Mouse (Mus musculus) liver, embryonic 14.5 days (tissue): ENCODE measurements around the gene Socs7. TPM values are rescaled to one million over a fixed set of nuclear protein-coding genes. Genes with fewer than 3 reads are reported as not detected.

Source experiments
- ATAC-seq: fragments of 200-750 bp; cut with Nextera tagmentation; 2 replicates; pipeline ENCODE4 v1.8.0; 2017; ENCODE audit warnings: moderate number of reproducible peaks, mild to moderate bottlenecking, moderate library complexity; ENCODE audit not compliant: insufficient read depth
- DNase-seq, 3 experiments: peaks; one replicate each; pipeline ENCODE4 v3.0.0-alpha.2; 2012 to 2013; ENCODE audit warnings: low read depth in 3 of 3, low spot score in 3 of 3
- H3K27ac ChIP-seq: fragments of 300-500 bp; sonication (generic); 2 replicates; pipeline ENCODE4 v1.5.1; 2014; ENCODE audit warnings: moderate library complexity, mild to moderate bottlenecking, control low read depth, inconsistent platforms
- H3K27me3 ChIP-seq: fragments of 300-500 bp; sonication (generic); 2 replicates; pipeline ENCODE4 v1.6.1; 2014; ENCODE audit warnings: mild to moderate bottlenecking, low read length, moderate library complexity; ENCODE audit not compliant: control insufficient read depth, insufficient read depth
- H3K36me3 ChIP-seq: fragments of 300-500 bp; sonication (generic); replicated peaks from 2 replicates; pipeline ENCODE4 v1.6.1; 2014; ENCODE audit warnings: low read depth; ENCODE audit not compliant: control insufficient read depth, insufficient read depth
- H3K4me1 ChIP-seq, 2 experiments: fragments of 200-500 bp in 1 of 2; fragments of 300-500 bp in 1 of 2; sonication (generic) in 1 of 2; replicated peaks; 2 replicates each; pipeline ENCODE4 v1.6.1; 2012 to 2014; ENCODE audit warnings: antibody characterized with exemption in 1 of 2, inconsistent platforms in 1 of 2, low read length in 1 of 2; ENCODE audit not compliant: control insufficient read depth in 2 of 2, insufficient read depth in 2 of 2
- H3K4me2 ChIP-seq: fragments of 300-500 bp; sonication (generic); 2 replicates; pipeline ENCODE4 v1.6.1; 2014; ENCODE audit warnings: low read depth, mild to moderate bottlenecking, control low read depth, moderate library complexity
- H3K4me3 ChIP-seq, 2 experiments: fragments of 200-500 bp in 1 of 2; fragments of 300-500 bp in 1 of 2; sonication (generic) in 1 of 2; 2 replicates each; pipeline ENCODE4 v1.5.1; 2012 to 2014; ENCODE audit warnings: low read depth in 2 of 2, low read length in 2 of 2, mild to moderate bottlenecking in 2 of 2, control low read depth in 1 of 2, inconsistent platforms in 1 of 2, moderate library complexity in 1 of 2; ENCODE audit not compliant: insufficient read depth in 1 of 2
- H3K9ac ChIP-seq: fragments of 300-500 bp; sonication (generic); replicated peaks from 2 replicates; pipeline ENCODE4 v1.6.1; 2014; ENCODE audit warnings: mild to moderate bottlenecking, control low read depth, moderate library complexity
- H3K9me3 ChIP-seq: fragments of 300-500 bp; sonication (generic); 2 replicates; pipeline ENCODE4 v1.6.1; 2016; ENCODE audit warnings: low read length, mixed read lengths; ENCODE audit not compliant: control insufficient read depth
- CTCF ChIP-seq: IDR thresholded peaks from 2 replicates; pipeline ENCODE4 v1.5.1; 2016; ENCODE audit warnings: antibody characterized with exemption, low read depth, control low read depth
- EP300 ChIP-seq: IDR thresholded peaks from 2 replicates; pipeline ENCODE4 v1.6.1; 2016; ENCODE audit warnings: antibody characterized with exemption, low read depth
- WGBS: fragments of 180-500 bp; shearing (Covaris S2); extraction: QIAGEN DNeasy Blood & Tissue Kit; methylation state at CpG from one replicate; pipeline ENCODE4 v1.1.7; 2014; ENCODE audit not compliant: insufficient replicate concordance; 5-methylcytosine and 5-hydroxymethylcytosine counted together
- polyA plus RNA-seq, 2 experiments: library from polyadenylated mRNA; depleted of rRNA in 1 of 2; stranded (reverse) in 1 of 2; unstranded in 1 of 2; fragments of >200 nt; fragmentation: Nextera tagmentation in 1 of 2; extraction: Ambion mirVana in 1 of 2; gene quantifications; 2 replicates each; pipeline versions ENCODE4 v1.2.1 to v1.2.3; 2012 to 2014

Gene Socs7
- polyA plus RNA-seq, 2 experiments = 0.38 to 2.4 TPM

DNA sequence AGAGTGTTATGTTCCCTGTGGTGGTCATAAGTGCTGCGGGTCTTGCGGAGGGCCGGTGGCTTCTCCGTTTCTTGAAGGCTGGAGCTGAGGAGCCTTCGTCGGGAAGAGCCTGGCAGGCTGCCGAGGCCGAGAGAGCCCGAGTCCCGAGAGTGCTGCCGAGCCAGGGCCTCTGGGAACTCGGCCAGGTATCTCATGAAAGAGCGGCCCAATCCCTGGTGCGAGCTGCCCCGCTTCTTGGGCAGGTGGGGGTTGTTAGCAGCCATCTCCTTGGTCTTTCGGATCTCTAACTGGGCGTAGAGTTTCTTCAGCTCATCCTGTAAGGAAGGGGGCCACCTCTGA lies 23.4 kb upstream of the Socs7 start:
- Histone ChIP-seq H3K9ac (no peak overlapping the region), H3K4me2 (no peak overlapping the region), H3K9me3 (no peaks in the 10 kb centered on the region), H3K4me1 (no peaks in the 10 kb centered on the region), H3K4me3 (no peak overlapping the region), H3K27ac (no peak overlapping the region), H3K27me3 (peaks cover 18% of the 10 kb centered on the region; the same call in 1 of the 2 replicates), H3K36me3 (no peaks in the 10 kb centered on the region)
- ATAC-seq (no peak), DNase-seq (no peak)
- TF ChIP-seq EP300 (no peak), CTCF (no peak)
- WGBS = 44% methylated on average over 17 of the region's 17 CpGs

DNA sequence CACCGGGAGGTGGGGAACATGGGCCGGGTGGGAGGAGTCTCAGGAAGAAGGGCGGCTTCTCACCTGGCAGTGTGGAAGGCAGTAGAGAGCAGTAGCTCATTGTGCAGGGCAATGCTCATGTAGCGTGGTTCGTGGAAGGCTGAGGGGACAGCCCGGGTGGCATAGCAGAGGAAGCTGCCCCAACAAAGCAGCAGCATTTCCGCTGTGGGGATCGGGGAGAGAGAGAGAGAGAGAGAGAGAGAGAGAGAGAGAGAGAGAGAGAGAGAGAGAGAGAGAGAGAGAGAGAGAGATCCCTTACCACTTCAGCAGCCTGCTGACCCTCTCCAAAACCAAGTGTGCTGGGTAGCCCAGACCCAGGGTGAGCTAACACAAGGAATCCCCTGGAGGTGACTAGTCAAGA lies 19.2 kb upstream of the Socs7 start:
- TF ChIP-seq EP300 = no peak
- TF ChIP-seq CTCF = no peak
- Histone ChIP-seq H3K36me3 (no peaks in the 10 kb centered on the region), H3K9ac (no peak overlapping the region), H3K4me3 (no peak overlapping the region), H3K4me2 (no peak overlapping the region), H3K4me1 (no peaks in the 10 kb centered on the region), H3K27me3 (peaks cover 3% of the 10 kb centered on the region; the same call in 1 of the 2 replicates), H3K9me3 (no peaks in the 10 kb centered on the region), H3K27ac (no peak overlapping the region)
- WGBS = 25% methylated on average over 8 of the region's 8 CpGs
- DNase-seq (no peak), ATAC-seq (no peak)

DNA sequence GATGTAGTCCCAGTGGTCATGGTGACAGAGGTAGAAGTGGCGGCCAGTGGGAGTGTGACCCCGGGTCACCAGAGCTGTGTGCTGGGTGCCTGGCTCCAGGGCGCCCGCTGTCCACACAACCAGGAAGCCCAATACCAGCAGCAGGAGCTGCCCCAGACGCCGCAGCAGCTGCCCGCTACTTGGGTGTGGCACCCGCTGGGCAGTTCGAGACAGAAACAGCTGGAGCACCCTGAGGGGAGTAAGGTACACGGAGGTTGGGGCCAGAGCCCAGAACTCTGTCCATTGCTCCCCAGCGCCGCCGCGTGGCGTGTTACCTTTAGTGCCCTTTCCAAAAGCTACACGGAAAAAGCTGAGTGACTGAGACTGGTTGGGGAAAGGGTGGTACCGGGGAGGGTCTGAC lies 18.7 kb upstream of the Socs7 start:
- no peak for ATAC-seq
- Histone ChIP-seq H3K4me1 (no peaks in the 10 kb centered on the region), H3K27me3 (peaks cover 3% of the 10 kb centered on the region; the same call in 1 of the 2 replicates), H3K4me3 (no peak overlapping the region), H3K4me2 (peak overlapping the region; percentile 30), H3K9ac (no peak overlapping the region), H3K27ac (no peak overlapping the region), H3K36me3 (no peaks in the 10 kb centered on the region), H3K9me3 (no peaks in the 10 kb centered on the region)
- no peak for DNase-seq
- TF ChIP-seq CTCF (peak; percentile 63), EP300 (no peak)
- WGBS = 19% methylated on average over 17 of the region's 17 CpGs

DNA sequence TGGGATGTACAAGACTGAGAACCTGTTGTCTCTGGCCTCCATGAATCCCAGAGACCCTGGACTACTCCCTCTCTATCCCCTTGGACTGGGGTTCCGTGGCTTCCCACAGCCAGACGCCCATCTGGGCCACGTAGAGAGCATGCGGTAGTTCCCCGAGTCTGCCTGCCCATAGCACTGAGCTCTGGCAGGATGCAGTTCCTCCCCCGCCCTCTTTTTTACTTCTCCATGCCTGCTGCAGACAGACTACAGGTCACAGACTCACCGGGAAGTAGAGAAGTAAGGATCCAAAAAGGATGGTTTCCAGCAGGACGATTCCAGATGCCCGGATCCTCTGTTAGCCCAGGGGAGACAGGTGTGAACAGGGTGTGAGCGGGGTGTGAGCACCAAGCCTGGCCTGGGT lies 16.9 kb upstream of the Socs7 start:
- H3K4me3 ChIP-seq = no peak overlapping the region
- TF ChIP-seq CTCF (no peak), EP300 (no peak)
- H3K9ac ChIP-seq = no peak overlapping the region
- H3K4me1 ChIP-seq = peaks cover 0 to 3% of the 10 kb centered on the region in 2 experiments; a peak in 1 of 4 replicates
- H3K9me3 ChIP-seq = no peaks in the 10 kb centered on the region
- no peaks in the 10 kb centered on the region for H3K36me3 ChIP-seq
- no peaks in the 10 kb centered on the region for H3K27me3 ChIP-seq
- DNase-seq = no peak
- WGBS = 33% methylated on average over 10 of the region's 10 CpGs
- no peak for ATAC-seq
- H3K27ac ChIP-seq = no peak overlapping the region
- H3K4me2 ChIP-seq = no peak overlapping the region

DNA sequence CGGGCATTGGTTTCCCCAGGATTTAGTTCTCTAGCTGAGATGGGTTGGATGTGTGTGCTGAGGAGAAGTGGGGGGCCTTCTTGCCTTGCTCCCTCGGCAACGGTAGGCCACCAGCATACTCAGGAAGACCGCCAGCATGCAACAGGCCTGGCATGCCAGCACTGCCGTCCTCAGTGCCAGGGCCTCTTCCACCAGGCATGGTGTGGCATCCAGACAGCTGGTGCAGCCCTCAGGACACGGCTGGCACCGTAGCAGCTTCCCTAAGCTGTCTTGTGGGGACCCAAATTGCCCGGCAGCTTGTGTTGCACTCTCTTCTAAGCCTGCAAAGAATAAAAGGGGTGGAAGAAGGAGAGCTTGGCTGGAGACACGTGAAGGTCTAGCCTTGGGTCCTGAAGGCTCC lies 16.0 kb upstream of the Socs7 start:
- H3K4me1 ChIP-seq = peaks cover 0 to 3% of the 10 kb centered on the region in 2 experiments; a peak in 1 of 4 replicates
- no peaks in the 10 kb centered on the region for H3K9me3 ChIP-seq
- no peaks in the 10 kb centered on the region for H3K27me3 ChIP-seq
- TF ChIP-seq EP300 (no peak), CTCF (no peak)
- DNase-seq (no peak), ATAC-seq (no peak)
- 62% methylated on average over 9 of the region's 9 CpGs for WGBS
- H3K9ac ChIP-seq = no peak overlapping the region
- H3K4me2 ChIP-seq = no peak overlapping the region
- H3K4me3 ChIP-seq = no peak overlapping the region
- no peak overlapping the region for H3K27ac ChIP-seq
- no peaks in the 10 kb centered on the region for H3K36me3 ChIP-seq
